Mouse (Mus musculus): Measurements from ENCODE around the gene Pfas. TPM values are rescaled to one million over a fixed set of nuclear protein-coding genes. Genes with fewer than 3 reads are reported as not detected.
"Not testable (repeated sequence)": the region's sequence is repeated elsewhere in the genome, so short reads cannot be mapped to it uniquely, and the experiment has no call there.

Gene Pfas
- polyA plus RNA-seq, 1 experiment from 2014 or later = 14.1 TPM

DNA sequence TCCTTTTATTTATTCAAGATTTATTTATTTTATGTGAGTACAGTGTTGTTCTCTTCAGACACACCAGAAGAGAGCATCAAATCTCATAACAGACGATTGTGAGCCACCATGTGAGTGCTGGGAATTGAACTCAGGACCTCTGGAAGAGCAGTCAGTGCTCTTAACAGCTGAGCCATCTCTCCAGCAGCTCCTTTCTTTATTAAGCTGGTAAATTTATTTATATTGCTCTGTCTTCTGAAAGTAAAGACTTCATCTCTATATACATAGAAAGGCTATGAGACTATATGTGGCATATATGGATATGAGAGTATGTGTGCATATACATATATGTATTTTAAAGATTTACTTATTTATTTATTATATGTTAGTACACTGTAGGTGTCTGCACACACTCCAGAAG lies 1.2 kb upstream of the Pfas start:
- Histone ChIP-seq H3K4me1 (ENCODE audit: control insufficient read depth, insufficient read depth, low read length) (peaks cover 3% of the 10 kb centered on the region; the same call in 1 of the 2 replicates), H3K4me3 (ENCODE audit: low read depth, low read length) (no peak overlapping the region), H3K4me2 (ENCODE audit: low read length) (no peak overlapping the region), H3K9me3 (replicated peaks; ENCODE audit: control insufficient read depth, low read length) (no peaks in the 10 kb centered on the region), H3K27me3 (replicated peaks; ENCODE audit: control insufficient read depth, insufficient read depth, low read length) (no peaks in the 10 kb centered on the region), H3K9ac (ENCODE audit: low read length) (no peak overlapping the region), H3K36me3 (ENCODE audit: control insufficient read depth, insufficient read depth, low read length) (no peaks in the 10 kb centered on the region), H3K27ac (ENCODE audit: low read depth, low read length) (no peak overlapping the region)
- WGBS = 86% methylated on average over 1 of the region's 1 CpGs
- DNase-seq (ENCODE audit: low spot score) (no peak), ATAC-seq (no peak)

DNA sequence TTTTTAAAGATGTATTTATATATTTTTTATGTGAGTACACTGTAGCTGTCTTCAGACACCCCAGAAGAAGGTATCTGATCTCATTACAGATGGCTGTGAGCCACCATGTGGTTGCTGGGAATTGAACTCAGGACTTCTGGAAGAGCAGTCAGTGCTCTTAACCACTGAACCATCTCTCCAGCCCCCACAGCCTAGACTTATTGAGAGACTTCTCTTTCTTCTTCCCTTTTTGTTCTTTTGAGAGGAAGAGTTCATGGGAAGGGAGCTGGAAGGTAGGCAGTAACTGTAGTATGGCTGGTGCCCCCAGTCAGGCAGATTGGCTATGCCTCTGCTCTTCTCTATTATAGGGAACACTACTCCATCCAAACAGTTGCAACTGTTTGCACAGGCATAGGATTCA lies 1.7 kb downstream of the Pfas start:
- not testable (repeated sequence) for ATAC-seq

DNA sequence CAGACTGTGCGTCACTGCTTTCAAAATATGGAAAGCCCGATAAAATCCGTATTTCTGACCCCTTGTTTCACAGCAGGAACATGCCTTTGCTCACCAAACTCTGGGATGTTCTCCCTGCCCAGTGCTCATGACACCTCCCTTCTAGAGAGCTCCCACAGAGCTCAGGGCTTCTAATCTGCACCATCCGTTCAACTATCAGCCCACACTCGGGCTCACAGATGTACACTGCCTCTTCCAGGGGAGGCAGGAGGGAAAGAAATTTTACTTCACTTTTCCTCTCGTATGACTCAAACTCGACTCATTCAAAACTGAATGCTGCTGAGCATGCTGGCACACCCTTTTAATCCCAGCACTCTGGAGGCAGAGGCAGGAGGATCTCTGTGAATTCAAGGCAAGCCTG lies 3.1 kb downstream of the Pfas start:
- no peak for ATAC-seq
- Histone ChIP-seq H3K9me3 (replicated peaks; ENCODE audit: control insufficient read depth, low read length) (no peaks in the 10 kb centered on the region), H3K36me3 (ENCODE audit: control insufficient read depth, insufficient read depth, low read length) (peaks cover 34% of the 10 kb centered on the region), H3K4me2 (ENCODE audit: low read length) (no peak overlapping the region), H3K4me1 (ENCODE audit: control insufficient read depth, insufficient read depth, low read length) (peaks cover 3% of the 10 kb centered on the region; the same call in 1 of the 2 replicates), H3K27ac (ENCODE audit: low read depth, low read length) (no peak overlapping the region), H3K9ac (ENCODE audit: low read length) (no peak overlapping the region), H3K4me3 (ENCODE audit: low read depth, low read length) (no peak overlapping the region), H3K27me3 (replicated peaks; ENCODE audit: control insufficient read depth, insufficient read depth, low read length) (no peaks in the 10 kb centered on the region)
- no peak for DNase-seq (ENCODE audit: low spot score)
- 91% methylated on average over 7 of the region's 7 CpGs for WGBS

More for the DNA sequence above, 1.7 kb downstream of the Pfas start:
- H3K27ac ChIP-seq (ENCODE audit: low read depth, low read length); H3K4me1 ChIP-seq (ENCODE audit: control insufficient read depth, insufficient read depth, low read length); H3K27me3 ChIP-seq (replicated peaks; ENCODE audit: control insufficient read depth, insufficient read depth, low read length); H3K4me3 ChIP-seq (ENCODE audit: low read depth, low read length); H3K4me2 ChIP-seq (ENCODE audit: low read length); H3K9me3 ChIP-seq (replicated peaks; ENCODE audit: control insufficient read depth, low read length); DNase-seq (ENCODE audit: low spot score); H3K9ac ChIP-seq (ENCODE audit: low read length): not testable (repeated sequence)
- peaks cover 20% of the 10 kb centered on the region for H3K36me3 ChIP-seq (ENCODE audit: control insufficient read depth, insufficient read depth, low read length)

DNA sequence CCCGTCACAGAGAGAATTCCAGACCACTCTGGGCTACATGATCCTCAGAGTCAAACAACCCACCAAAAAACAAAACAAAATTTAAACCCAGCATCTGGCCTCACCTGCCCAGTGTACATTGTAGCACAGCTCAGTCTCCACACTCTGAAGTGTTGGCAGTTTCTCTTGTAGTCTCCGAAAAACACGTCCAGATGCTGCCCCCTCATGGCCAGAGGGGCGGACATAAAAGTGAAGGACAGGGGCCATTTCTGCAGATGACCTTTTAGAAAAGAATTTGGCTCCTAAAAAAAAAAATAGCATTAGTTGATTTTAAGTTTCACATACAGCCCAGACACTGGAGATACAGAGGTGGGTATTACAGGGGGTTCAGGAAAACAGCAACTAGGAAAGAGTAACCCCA lies 4.7 kb downstream of the Pfas start:
- DNase-seq (ENCODE audit: low spot score) (no peak), ATAC-seq (no peak)
- Histone ChIP-seq H3K4me3 (ENCODE audit: low read depth, low read length) (no peak overlapping the region), H3K9ac (ENCODE audit: low read length) (no peak overlapping the region), H3K4me1 (ENCODE audit: control insufficient read depth, insufficient read depth, low read length) (peaks cover 3% of the 10 kb centered on the region; the same call in 1 of the 2 replicates), H3K27ac (ENCODE audit: low read depth, low read length) (no peak overlapping the region), H3K27me3 (replicated peaks; ENCODE audit: control insufficient read depth, insufficient read depth, low read length) (no peaks in the 10 kb centered on the region), H3K9me3 (replicated peaks; ENCODE audit: control insufficient read depth, low read length) (no peaks in the 10 kb centered on the region), H3K36me3 (ENCODE audit: control insufficient read depth, insufficient read depth, low read length) (peaks cover 50% of the 10 kb centered on the region), H3K4me2 (ENCODE audit: low read length) (no peak overlapping the region)
- 64% methylated on average over 4 of the region's 4 CpGs for WGBS

DNA sequence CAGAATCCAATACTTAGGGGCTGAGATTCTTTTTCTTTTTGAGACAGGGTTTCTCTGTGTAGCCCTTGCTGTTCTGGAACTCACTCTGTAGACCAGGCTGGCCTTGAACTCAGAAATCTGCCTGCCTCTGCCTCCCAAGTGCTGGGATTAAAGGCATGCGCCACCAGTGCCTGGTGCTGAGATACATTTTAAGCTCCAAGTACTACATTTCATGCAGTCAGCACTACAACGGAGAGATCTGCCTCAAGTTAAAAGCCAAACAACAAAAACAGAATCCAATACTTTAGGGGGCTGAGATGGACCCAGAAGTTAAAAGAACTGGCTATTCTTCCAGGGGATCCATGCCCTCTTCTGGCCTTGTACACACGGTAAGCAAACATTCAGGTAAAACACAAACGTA lies 5.5 kb downstream of the Pfas start:
- peaks cover 58% of the 10 kb centered on the region for H3K36me3 ChIP-seq (ENCODE audit: control insufficient read depth, insufficient read depth, low read length)
- WGBS = 95% methylated on average over 4 of the region's 4 CpGs
- not testable (repeated sequence) for H3K27ac ChIP-seq (ENCODE audit: low read depth, low read length); H3K27me3 ChIP-seq (replicated peaks; ENCODE audit: control insufficient read depth, insufficient read depth, low read length); ATAC-seq; H3K4me3 ChIP-seq (ENCODE audit: low read depth, low read length); H3K4me1 ChIP-seq (ENCODE audit: control insufficient read depth, insufficient read depth, low read length); H3K4me2 ChIP-seq (ENCODE audit: low read length); DNase-seq (ENCODE audit: low spot score); H3K9ac ChIP-seq (ENCODE audit: low read length); H3K9me3 ChIP-seq (replicated peaks; ENCODE audit: control insufficient read depth, low read length)

DNA sequence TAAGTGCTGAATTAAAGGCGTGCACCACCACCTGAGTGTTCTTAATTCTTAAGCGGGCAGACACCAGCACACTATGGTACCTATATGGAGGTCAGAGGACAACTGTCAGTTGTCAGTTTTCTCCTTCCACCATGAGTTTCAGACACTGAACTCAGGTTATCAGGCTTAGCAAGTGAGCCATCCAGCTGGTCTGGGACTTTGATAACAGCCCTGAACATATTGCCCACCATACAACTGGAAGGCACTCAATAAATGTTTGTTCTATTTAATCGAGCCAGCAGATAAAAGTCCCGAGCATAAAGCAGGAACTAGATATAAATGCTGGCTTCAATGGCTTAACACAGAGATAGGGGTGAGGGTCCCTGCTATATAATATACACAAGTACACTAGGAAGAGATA lies 11.2 kb downstream of the Pfas start:
- H3K27ac ChIP-seq (ENCODE audit: low read depth, low read length) = no peak overlapping the region
- H3K4me2 ChIP-seq (ENCODE audit: low read length) = no peak overlapping the region
- no peaks in the 10 kb centered on the region for H3K27me3 ChIP-seq (replicated peaks; ENCODE audit: control insufficient read depth, insufficient read depth, low read length)
- H3K36me3 ChIP-seq (ENCODE audit: control insufficient read depth, insufficient read depth, low read length) = peaks cover 98% of the 10 kb centered on the region
- ATAC-seq (no peak), DNase-seq (ENCODE audit: low spot score) (no peak)
- no peaks in the 10 kb centered on the region for H3K4me1 ChIP-seq (ENCODE audit: control insufficient read depth, insufficient read depth, low read length)
- 90% methylated on average over 4 of the region's 4 CpGs for WGBS
- no peaks in the 10 kb centered on the region for H3K9me3 ChIP-seq (replicated peaks; ENCODE audit: control insufficient read depth, low read length)
- H3K9ac ChIP-seq (ENCODE audit: low read length) = no peak overlapping the region
- no peak overlapping the region for H3K4me3 ChIP-seq (ENCODE audit: low read depth, low read length)

DNA sequence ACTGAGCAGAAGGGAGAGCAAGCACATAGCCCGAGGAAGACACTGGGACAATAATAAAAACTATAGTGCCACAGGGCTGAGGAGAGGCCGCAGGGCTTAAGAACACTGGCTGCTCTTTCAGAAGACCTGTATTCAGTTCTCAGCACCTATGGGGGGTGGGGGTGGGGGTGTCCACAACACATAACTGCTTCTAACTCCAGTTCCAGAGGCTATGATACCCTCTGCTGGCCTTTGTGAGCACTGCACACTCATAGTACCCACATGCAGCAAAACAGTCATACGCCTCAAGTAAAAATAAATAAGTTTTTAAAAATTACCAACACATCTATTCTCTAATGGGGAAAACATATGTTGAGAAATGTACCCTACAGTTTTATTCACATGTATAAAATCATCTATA lies 13.9 kb downstream of the Pfas start:
- no peaks in the 10 kb centered on the region for H3K27me3 ChIP-seq (replicated peaks; ENCODE audit: control insufficient read depth, insufficient read depth, low read length)
- no peak overlapping the region for H3K4me3 ChIP-seq (ENCODE audit: low read depth, low read length)
- no peak overlapping the region for H3K4me2 ChIP-seq (ENCODE audit: low read length)
- H3K27ac ChIP-seq (ENCODE audit: low read depth, low read length) = no peak overlapping the region
- no peaks in the 10 kb centered on the region for H3K9me3 ChIP-seq (replicated peaks; ENCODE audit: control insufficient read depth, low read length)
- H3K9ac ChIP-seq (ENCODE audit: low read length) = no peak overlapping the region
- WGBS = 91% methylated on average over 3 of the region's 3 CpGs
- no peak for DNase-seq (ENCODE audit: low spot score)
- H3K4me1 ChIP-seq (ENCODE audit: control insufficient read depth, insufficient read depth, low read length) = no peaks in the 10 kb centered on the region
- H3K36me3 ChIP-seq (ENCODE audit: control insufficient read depth, insufficient read depth, low read length) = peaks cover 98% of the 10 kb centered on the region
- no peak for ATAC-seq

DNA sequence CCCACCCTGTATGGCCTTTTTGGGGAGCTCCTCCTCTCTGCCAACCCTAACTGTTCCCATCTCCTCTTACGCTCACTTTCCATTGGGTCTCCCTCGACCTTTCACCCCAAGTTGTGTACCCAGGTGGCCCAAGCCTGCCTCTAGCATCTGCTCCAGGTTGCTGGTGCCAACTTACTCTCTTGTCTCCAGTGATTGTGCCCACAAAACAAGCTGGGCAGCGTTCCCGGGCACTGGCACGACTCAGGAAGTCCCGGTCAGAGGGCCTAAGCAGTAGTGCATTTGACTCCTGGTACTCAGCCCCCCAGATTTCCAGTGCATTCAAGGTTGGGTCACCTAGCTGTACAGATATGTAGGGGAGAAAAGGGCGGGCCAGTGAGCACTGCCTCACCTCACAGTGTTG lies 15.1 kb downstream of the Pfas start:
- Histone ChIP-seq H3K4me3 (ENCODE audit: low read depth, low read length) (no peak overlapping the region), H3K9me3 (replicated peaks; ENCODE audit: control insufficient read depth, low read length) (no peaks in the 10 kb centered on the region), H3K9ac (ENCODE audit: low read length) (no peak overlapping the region), H3K36me3 (ENCODE audit: control insufficient read depth, insufficient read depth, low read length) (peaks cover 96% of the 10 kb centered on the region), H3K4me1 (ENCODE audit: control insufficient read depth, insufficient read depth, low read length) (no peaks in the 10 kb centered on the region), H3K27ac (ENCODE audit: low read depth, low read length) (no peak overlapping the region), H3K27me3 (replicated peaks; ENCODE audit: control insufficient read depth, insufficient read depth, low read length) (no peaks in the 10 kb centered on the region), H3K4me2 (ENCODE audit: low read length) (no peak overlapping the region)
- no peak for ATAC-seq
- whole genome bisulfite sequencing = 91% methylated on average over 7 of the region's 7 CpGs
- no peak for DNase-seq (ENCODE audit: low spot score)

DNA sequence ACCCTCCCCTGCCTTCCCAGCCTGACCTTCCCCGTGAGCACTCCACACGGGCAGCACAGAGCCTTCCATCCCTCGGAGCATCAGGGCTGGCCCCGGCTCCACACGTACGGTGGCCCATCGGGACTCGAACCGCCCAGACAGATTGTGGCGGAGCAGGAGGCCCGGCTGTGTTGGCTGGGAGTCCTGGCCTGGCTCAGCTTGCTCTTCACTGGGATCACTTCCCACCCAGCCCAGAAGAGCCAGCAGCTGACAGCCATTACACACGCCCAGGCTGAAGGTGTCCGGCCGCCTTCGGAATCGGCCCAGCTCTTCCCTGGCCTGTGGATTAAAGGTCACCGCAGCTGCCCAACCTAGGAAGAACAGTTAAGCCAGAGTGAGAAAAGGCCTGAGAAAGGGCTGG lies 19.9 kb downstream of the Pfas start:
- no peaks in the 10 kb centered on the region for H3K27me3 ChIP-seq (replicated peaks; ENCODE audit: control insufficient read depth, insufficient read depth, low read length)
- DNase-seq (ENCODE audit: low spot score) (no peak), ATAC-seq (no peak)
- no peak overlapping the region for H3K4me3 ChIP-seq (ENCODE audit: low read depth, low read length)
- H3K36me3 ChIP-seq (ENCODE audit: control insufficient read depth, insufficient read depth, low read length) = peaks cover 70% of the 10 kb centered on the region
- H3K27ac ChIP-seq (ENCODE audit: low read depth, low read length) = no peak overlapping the region
- H3K9me3 ChIP-seq (replicated peaks; ENCODE audit: control insufficient read depth, low read length) = no peaks in the 10 kb centered on the region
- no peak overlapping the region for H3K9ac ChIP-seq (ENCODE audit: low read length)
- H3K4me2 ChIP-seq (ENCODE audit: low read length) = no peak overlapping the region
- 93% methylated on average over 17 of the region's 17 CpGs for WGBS
- H3K4me1 ChIP-seq (ENCODE audit: control insufficient read depth, insufficient read depth, low read length) = no peaks in the 10 kb centered on the region
